Mouse (Mus musculus): ENCODE measurements around the gene Olfr325.

The Olfr325 gene

GRCm38 (mm10) chr11:58630401-58630800, 52.9 kb downstream of the Olfr325 start, which contains the start of gene Olfr323:
Olfr323 (minus strand) TSS chr11:58630501.
- no peak for DNase-seq (ENCODE audit: low spot score)

Measured in ovary, adult 18-20 months (tissue).